ENCODE assay signal across 8 mouse cellular contexts in genomic region chr5:119741116-119741515, GRCm38 (mm10).
A peak's percentile ranks its signal among the peaks of the same experiment; 100 is the strongest.
DNase-seq lines count a peak whose midpoint lies in the region; ATAC-seq and TF ChIP-seq lines count a peak whose summit lies in the region.

No protein-coding gene starts in this region.

- H3K9ac ChIP-seq in embryonic facial prominence, embryonic 14.5 days (ENCODE audit: low read depth, low read length): no peak overlapping the region
- H3K9ac ChIP-seq in midbrain, embryonic 14.5 days (replicated peaks; ENCODE audit: low read length): no peak overlapping the region

- DNase-seq in ovary, postnatal 36 days (ENCODE audit: low spot score): peak; percentile 21
- DNase-seq in ovary, postnatal 10 days (ENCODE audit: low spot score): no peak
- DNase-seq in embryonic facial prominence, embryonic 14.5 days (ENCODE audit: low spot score): peak; percentile 81
- DNase-seq in heart, postnatal 14 days: peak; percentile 54 to 79
- DNase-seq in left cerebral cortex, postnatal 25 days (ENCODE audit: low spot score in 2 of 2): peak; percentile 46 to 62
- DNase-seq in midbrain, embryonic 14.5 days: peak; percentile 93
- DNase-seq in testis, postnatal 14 days (ENCODE audit: low spot score): peak; percentile 22

- H3K27ac ChIP-seq in bone marrow, adult 2 months (ENCODE audit: control insufficient read depth, insufficient read depth, low read depth, low read length, poor library complexity): no peak overlapping the region
- H3K27ac ChIP-seq in embryonic facial prominence, embryonic 14.5 days (replicated peaks; ENCODE audit: low read depth, low read length): no peak overlapping the region
- no peak overlapping the region for H3K27ac ChIP-seq in midbrain, embryonic 14.5 days (replicated peaks; ENCODE audit: low read depth, low read length)

- no peak for ATAC-seq in embryonic facial prominence, embryonic 14.5 days (ENCODE audit: low read depth)
- ATAC-seq in midbrain, embryonic 14.5 days (ENCODE audit: low FRiP score, low TSS enrichment): no peak

- H3K9me3 ChIP-seq in embryonic facial prominence, embryonic 14.5 days (ENCODE audit: control insufficient read depth, low read length): no peaks in the 10 kb centered on the region
- no peaks in the 10 kb centered on the region for H3K9me3 ChIP-seq in midbrain, embryonic 14.5 days (ENCODE audit: control insufficient read depth, low read length)

- WGBS in bone marrow, adult 2 months: 2% methylated on average over 6 of the region's 6 CpGs
- WGBS in embryonic facial prominence, embryonic 14.5 days: 3% methylated on average over 6 of the region's 6 CpGs
- WGBS in midbrain, embryonic 14.5 days: 5% methylated on average over 6 of the region's 6 CpGs

- intact Hi-C loops in heart, postnatal 14 days (cut with DNase I): loop anchor here (1.0 to 2.0 kb wide), 2 partner anchors 347 to 362 kb away; no protein-coding TSS in a partner anchor
- intact Hi-C loops in left cerebral cortex, postnatal 25 days (cut with DNase I): loop anchor here (1.0 to 5.0 kb wide), 2 partner anchors 346 to 362 kb away; no protein-coding TSS in a partner anchor

- H3K4me1 ChIP-seq in bone marrow, adult 2 months (ENCODE audit: control insufficient read depth, insufficient read depth, low read length): no peaks in the 10 kb centered on the region; the same call in 1 of the 2 replicates
- no peaks in the 10 kb centered on the region for H3K4me1 ChIP-seq in embryonic facial prominence, embryonic 14.5 days (ENCODE audit: control insufficient read depth, insufficient read depth, low read length)
- H3K4me1 ChIP-seq in midbrain, embryonic 14.5 days (ENCODE audit: control insufficient read depth, insufficient read depth, low read length): no peaks in the 10 kb centered on the region

- no peaks in the 10 kb centered on the region for H3K36me3 ChIP-seq in embryonic facial prominence, embryonic 14.5 days (ENCODE audit: control insufficient read depth, insufficient read depth, low read length)
- H3K36me3 ChIP-seq in midbrain, embryonic 14.5 days (ENCODE audit: control insufficient read depth, insufficient read depth, low read length): no peaks in the 10 kb centered on the region

- TF ChIP-seq CTCF in bone marrow, adult 2 months (IDR thresholded peaks at IDR 0.05; ENCODE audit: control insufficient read depth, insufficient read depth, low read length): peak; percentile 83

- H3K27me3 ChIP-seq in embryonic facial prominence, embryonic 14.5 days (replicated peaks; ENCODE audit: control insufficient read depth, insufficient read depth, low read length): no peaks in the 10 kb centered on the region
- H3K27me3 ChIP-seq in midbrain, embryonic 14.5 days (ENCODE audit: control insufficient read depth, insufficient read depth, low read length): peaks cover 5% of the 10 kb centered on the region; the same call in 1 of the 2 replicates

- H3K4me2 ChIP-seq in embryonic facial prominence, embryonic 14.5 days (ENCODE audit: low read depth, low read length): peak overlapping the region; percentile 26; the same call in 1 of the 2 replicates
- no peak overlapping the region for H3K4me2 ChIP-seq in midbrain, embryonic 14.5 days (ENCODE audit: low read length)

- no peak for TF ChIP-seq POLR2A in bone marrow, adult 2 months (IDR thresholded peaks at IDR 0.05; ENCODE audit: borderline replicate concordance, control insufficient read depth, low read depth, low read length)

- H3K4me3 ChIP-seq in bone marrow, adult 2 months (replicated peaks; ENCODE audit: control insufficient read depth, low read depth, low read length): no peak overlapping the region
- H3K4me3 ChIP-seq in embryonic facial prominence, embryonic 14.5 days (ENCODE audit: low read depth, low read length): no peak overlapping the region
- no peak overlapping the region for H3K4me3 ChIP-seq in midbrain, embryonic 14.5 days (replicated peaks; ENCODE audit: low read depth, low read length)
